Mouse (Mus musculus) right cerebral cortex, postnatal 10 days (tissue): ENCODE results near the gene Txnip.
"Not testable (repeated sequence)": the region's sequence is repeated elsewhere in the genome, so short reads cannot be mapped to it uniquely, and the experiment has no call there.

Experiments
- DNase-seq, 2 experiments: peaks; one replicate each; pipeline ENCODE4 v3.0.0; 2021; ENCODE audit warnings: low spot score in 2 of 2

The Txnip gene

GRCm38 (mm10) chr3:96557694-96558093 is at the start of gene Txnip:
Gene Txnip (plus strand): TSS chr3:96557957.
- DNase-seq: peak; percentile 99

DNA sequence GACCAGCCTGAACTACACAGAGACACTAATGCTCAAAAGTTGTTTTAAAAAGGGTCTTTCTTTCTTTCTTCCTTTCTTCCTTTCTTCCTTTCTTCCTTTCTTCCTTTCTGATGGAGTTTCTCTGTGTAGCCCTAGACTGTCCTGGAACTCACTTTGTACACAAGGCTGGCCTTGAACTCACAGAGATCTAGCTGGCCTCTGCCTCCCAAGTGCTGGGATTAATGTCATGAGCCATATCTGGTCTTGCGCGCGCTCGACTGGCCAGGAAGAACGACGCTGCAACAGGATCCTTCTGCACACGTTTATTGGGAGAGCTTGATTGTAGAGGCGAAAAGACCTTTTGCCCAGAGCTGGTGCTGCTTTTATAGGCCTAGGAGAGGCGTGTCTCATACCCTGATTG is 49.8 kb upstream of the Txnip start:
- not testable (repeated sequence) for DNase-seq

DNA sequence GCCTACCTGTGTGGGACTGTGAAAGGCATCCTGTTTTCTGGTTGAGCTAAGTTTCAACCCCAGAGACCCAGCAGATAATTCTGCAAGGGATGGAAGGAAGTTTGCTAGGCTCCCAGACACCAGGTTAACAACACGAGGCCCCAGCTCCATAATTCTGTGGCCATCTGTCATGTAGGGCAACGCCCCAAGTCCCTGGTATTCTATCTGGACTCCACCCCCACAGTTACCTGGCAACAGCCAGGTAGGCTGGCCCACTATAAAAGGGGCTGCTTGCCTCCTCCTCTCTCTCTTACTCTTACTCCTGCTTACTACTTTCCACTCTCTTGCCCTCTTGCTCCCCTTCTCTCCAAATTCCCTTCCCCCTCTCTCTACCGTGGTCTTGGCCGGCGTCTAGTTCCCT is 37.6 kb upstream of the Txnip start:
- DNase-seq: no peak

GRCm38 (mm10) chr3:96522149-96522548 is 35.6 kb upstream of the Txnip start:
- DNase-seq: no peak

DNA sequence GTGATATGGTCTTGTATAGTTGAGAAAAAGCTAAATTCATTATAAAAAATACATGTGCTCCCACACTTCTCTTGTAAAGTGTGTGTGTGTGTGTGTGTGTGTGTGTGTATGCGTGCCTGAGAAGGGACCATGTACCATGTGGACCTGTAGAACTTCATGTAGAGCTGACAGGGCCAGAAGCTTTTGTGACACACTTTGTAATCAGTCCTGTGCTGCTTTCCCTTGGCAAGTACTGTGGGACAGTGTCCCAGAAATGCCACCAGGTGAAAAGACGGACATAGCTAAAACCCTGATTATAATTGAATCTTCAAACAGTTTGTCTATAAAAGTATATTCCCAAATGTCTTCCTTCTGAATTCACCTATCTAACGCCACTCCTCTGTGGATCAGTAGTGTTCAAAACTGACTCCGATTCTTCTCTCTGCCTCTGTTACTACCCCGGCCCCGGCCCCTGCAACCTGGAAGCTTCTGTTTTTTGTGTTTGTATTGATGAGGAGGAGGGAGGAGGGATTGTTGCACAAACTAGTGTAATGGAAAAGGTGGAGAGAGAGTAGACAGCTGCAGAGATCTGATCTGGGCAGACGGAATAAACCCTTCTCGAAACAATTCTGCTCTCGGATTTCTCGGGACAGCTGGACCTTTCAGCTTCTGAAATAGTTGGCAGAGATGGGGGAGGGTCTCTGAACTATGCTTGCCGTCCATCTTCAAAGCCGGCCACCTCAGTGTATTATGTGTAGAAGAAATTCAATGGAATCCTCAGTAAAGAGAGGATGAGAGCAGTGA is 33.5 kb upstream of the Txnip start:
- DNase-seq: no peak

DNA sequence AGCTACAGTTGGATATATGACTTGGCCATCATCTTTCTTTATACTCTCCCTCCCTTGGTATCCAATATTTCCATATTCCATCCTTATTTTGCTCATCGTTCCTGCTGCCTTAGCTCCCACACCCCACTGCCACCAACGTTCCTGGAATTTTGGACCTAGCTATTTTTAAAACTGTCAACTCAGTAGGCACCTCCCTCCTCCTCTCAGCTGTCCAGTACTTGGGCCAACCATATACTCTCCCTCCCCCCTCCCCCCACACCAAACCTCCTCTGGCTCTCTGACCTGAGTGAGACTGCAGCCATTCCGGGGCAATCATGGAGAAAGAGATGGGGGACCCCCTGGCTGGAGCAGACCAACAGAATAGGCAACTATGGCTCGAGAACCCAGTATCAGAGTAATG is 32.8 kb upstream of the Txnip start, which contains the start of gene Hfe2:
Gene Hfe2 (plus strand): TSS at position 259 of the 400 bp plus-strand sequence.
- no peak for DNase-seq

DNA sequence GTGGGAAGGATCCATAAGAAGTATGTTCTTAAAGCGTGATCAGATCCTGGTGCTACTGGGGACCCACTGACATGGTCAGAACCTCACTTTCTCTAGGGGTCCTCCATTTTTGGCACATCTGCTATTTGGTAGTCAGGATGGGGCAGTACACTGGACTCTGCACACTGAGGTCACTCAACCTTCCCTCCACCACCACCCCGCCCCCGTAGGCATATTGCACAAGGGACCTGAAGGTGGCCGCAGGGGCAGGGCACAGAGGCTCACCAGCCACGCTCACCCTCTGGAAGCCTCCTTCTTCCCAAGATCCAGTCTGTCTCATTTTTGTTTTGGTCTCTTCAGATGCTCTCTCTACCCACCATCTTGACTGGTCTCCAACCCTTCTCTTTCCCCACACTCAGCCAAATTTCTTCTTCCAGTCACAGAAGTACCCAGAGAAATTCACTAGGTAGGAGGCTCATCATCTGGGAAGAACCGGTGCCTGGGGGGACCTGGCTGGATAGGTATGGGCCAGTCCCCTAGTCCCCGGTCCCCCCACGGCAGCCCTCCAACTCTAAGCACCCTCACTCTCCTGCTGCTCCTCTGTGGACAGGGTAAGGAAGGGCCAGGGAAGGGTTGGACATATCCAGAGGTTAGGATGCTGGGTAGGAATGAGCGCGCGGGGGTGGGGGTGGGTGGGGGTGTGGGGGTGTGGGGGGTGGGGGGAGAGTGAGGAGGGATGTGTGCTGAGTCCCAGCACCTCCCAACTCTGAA is 31.6 kb upstream of the Txnip start:
- no peak for DNase-seq

- no peak for DNase-seq
Observed at GRCm38 (mm10) chr3:96526864-96527542, 30.8 kb upstream of the Txnip start.

DNA sequence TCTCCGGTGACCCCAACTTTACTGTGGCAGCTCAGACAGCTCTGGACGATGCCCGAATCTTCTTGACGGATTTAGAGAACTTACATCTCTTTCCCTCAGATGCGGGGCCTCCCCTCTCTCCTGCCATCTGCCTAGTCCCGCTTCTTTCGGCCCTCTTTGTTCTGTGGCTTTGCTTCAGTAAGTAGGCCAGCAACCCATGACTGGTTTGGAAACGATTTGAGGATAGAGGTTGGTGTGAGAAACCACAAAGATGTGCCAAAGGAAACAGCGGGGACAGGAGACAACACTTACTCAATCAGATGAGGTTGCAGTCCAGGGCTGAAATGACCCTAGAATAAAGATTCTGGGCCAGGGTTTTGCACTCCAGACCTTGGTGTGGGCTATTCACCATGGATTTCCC is 29.3 kb upstream of the Txnip start:
- DNase-seq: no peak

DNA sequence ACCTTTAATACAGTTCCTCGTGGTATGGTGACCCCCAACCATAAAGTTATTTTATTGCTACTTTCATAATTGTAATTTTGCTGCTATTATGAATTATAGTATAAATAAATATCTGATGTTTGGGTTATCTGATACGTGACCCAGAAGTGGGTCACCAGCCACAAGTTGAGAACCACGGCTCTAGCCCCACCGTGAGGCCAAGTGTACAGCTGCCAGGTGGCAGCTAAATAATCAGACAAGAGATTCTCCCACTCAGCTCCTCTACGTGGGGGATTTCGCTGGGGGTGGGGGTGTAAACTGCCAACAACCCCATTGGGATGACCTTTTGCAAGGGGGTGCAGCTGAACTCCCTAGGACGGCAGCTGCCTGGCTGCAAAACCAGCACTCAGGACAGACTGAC is 25.7 kb upstream of the Txnip start:
- DNase-seq: no peak

DNA sequence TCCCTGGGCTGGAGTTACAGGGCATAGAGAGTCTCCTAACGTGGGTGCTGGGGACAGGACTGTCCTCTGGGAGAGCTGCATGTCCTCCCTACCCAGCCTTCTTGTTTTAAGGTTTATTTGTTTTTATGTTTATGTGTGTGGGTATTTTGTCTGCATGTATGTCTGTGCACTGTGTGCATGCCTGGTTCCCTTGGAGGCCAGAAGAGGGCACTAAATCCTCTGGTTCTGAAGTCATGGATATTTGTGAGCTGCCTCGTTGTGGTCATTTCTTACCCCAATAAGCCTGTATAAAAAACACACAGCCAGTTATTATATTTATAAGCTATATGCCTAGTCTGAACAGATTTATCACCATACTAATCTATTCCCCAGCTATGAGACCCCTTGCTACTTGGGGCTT is 23.5 kb upstream of the Txnip start:
- no peak for DNase-seq

- no peak for DNase-seq
Observed at GRCm38 (mm10) chr3:96539316-96539715, 18.4 kb upstream of the Txnip start.

GRCm38 (mm10) chr3:96540740-96541139 is 17.0 kb upstream of the Txnip start:
- DNase-seq: no peak

GRCm38 (mm10) chr3:96541328-96542078 is 16.3 kb upstream of the Txnip start:
- DNase-seq: no peak

- DNase-seq: no peak
Observed at GRCm38 (mm10) chr3:96542554-96542953, 15.2 kb upstream of the Txnip start.

DNA sequence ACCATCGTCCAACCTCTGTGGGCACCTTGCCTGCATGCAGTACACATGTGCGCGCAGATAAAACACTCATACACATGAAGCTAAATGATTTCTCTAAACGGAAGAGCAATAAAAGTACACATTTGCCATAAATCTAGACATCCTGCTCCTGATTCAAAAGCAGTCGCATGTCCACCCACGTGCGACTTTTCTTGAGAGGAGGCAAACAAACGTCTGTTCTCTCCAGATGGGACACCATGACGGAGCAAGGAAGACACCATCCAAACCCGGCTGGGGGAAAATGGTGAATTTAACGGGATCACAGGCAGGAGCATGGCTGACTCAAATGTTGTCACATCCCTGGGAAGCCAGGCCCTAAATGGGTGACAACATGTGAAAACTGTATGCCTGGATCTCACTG is 14.4 kb upstream of the Txnip start:
- DNase-seq: peak; percentile 62 to 80

DNA sequence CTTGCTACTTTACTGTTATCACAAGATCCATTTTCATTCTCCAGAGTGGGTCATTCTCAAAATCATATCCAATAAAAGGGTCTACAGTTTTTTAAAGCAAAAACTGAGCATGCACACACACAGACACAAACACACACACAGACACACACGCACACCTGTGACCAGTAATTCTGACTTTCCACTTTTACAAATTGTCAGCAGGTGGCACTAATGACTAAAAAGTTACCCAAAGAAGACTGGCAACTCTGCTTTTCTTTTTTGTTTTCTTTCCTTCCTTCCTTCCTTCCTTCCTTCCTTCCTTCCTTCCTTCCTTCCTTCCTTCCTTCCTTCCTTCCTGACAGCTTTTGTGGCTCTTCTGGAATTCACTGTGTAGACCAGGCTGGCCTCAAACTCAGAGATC is 12.2 kb upstream of the Txnip start:
- no peak for DNase-seq

GRCm38 (mm10) chr3:96546880-96547279 is 10.9 kb upstream of the Txnip start:
- no peak for DNase-seq

DNA sequence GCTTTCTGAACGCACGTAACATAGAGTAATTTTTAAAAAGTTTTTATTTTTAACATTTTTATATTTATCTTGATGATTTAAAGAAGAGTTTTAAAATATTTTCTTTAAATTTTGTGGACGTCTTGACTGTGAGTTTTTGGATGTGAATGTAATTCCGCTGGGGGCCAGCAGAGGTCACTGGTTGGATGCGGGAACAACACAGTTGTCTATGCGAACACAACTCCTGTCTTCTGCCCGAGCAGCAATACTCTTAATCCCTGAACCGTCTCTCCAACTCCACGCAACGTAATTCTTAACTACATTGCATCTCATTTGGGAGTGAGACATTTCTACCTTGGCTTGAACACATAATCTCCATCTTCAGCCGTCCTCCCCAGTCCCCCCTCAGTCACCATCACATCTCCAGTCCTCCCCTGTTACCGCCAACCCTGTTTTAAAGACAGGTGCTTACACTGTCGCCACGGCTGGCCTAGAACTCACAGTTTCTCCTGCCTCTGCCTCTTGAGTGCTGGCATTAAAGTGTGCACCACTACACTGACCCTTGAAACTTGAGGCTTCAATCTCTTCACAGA is 10.3 kb upstream of the Txnip start:
- DNase-seq: peak; percentile 84 to 89

DNA sequence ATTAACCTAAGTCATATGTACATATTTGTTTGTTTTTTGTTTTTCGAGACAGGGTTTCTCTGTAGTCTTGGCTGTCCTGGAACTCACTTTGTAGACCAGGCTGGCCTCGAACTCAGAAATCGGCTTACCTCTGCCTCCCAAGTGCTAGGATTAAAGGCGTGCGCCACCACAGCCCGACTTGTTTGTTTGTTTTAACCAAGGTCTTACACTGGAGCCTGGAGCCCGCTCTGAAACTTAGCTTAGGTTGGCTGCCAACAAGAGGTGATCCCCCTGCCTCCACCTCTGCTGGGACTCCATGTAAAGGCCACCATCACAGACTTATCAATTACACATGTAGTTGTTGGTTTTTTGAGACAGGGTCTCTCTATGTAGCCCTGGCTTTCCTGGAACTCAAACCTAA is 8.9 kb upstream of the Txnip start:
- no peak for DNase-seq

DNA sequence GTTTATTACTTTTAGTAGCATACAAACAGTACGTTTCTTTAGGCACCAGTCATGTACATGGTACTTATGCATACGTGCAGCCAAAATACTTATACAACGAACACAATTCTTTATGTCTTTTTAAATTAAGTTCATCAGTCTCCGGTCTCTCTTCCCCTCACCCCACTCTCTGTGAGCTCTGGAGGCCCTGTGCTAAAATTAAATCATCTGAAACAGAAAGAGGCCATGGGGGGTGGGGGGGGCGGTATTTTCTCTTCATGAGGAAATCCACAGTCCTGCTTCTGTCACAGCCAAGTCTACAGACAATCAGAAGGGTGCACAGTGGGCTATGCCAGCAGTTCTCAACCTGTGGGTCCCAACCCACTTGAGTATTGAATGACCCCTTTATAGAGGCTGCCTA is 8.4 kb upstream of the Txnip start:
- no peak for DNase-seq

- peak; percentile 61 to 75 for DNase-seq
Observed at GRCm38 (mm10) chr3:96551203-96551602, 6.6 kb upstream of the Txnip start.
